In the genomic region with DNA sequence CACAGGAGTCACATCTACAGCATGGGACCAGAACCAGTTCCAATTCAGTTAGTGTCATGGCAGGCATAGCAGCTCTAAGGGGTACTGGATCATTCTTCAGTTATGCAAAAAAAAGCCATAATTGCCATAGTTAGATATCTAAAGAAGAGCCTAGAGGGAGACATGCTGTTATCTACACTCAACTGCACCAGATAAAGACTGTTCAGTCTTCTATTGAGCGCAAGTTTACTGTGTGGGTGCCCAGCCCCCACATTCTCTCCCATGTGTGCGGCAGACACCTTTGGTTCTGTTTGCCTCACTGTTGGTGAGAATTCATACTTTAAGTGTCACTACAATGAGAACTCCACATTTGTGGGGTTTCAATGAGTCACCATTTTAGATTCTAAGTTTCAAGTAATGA, we compare ENCODE assay signal across 14 mouse cellular contexts.
"Had no signal": no experiment of that assay in that cellular context is flagged by ENCODE, and none has a peak within 500 bp of the region (broad histone marks: within the 10 kb centered on the region; RNA-seq: fewer than 3 reads in every experiment).

No protein-coding gene starts in this region.

- H3K36me3 ChIP-seq: limb, embryonic 12.5 days; limb, embryonic 15.5 days; midbrain, embryonic 13.5 days had no signal

- ATAC-seq: intestine, embryonic 16.5 days; lung, postnatal 0 days had no signal

- DNase-seq: kidney, adult 2 months; kidney, postnatal 25 days; left cerebral cortex, postnatal 4 days; lung, embryonic 14.5 days; thymus, adult 2 months; thymus, postnatal 14 days; thymus, postnatal 4 days had no signal

- H3K27ac ChIP-seq: kidney, postnatal 0 days; limb, embryonic 12.5 days; limb, embryonic 15.5 days; macrophage had no signal

- H3K4me2 ChIP-seq: limb, embryonic 12.5 days; limb, embryonic 15.5 days; lung, embryonic 14.5 days; midbrain, embryonic 13.5 days had no signal

- H3K4me1 ChIP-seq: limb, embryonic 12.5 days; limb, embryonic 15.5 days had no signal

- H3K9ac ChIP-seq: limb, embryonic 12.5 days; limb, embryonic 15.5 days; lung, embryonic 14.5 days; midbrain, embryonic 13.5 days had no signal

- H3K4me3 ChIP-seq: limb, embryonic 12.5 days; limb, embryonic 15.5 days; midbrain, embryonic 13.5 days had no signal

- H3K9me3 ChIP-seq: limb, embryonic 12.5 days; limb, embryonic 15.5 days; midbrain, embryonic 13.5 days had no signal

- H3K27me3 ChIP-seq: limb, embryonic 12.5 days; limb, embryonic 15.5 days; midbrain, embryonic 13.5 days had no signal
